Mouse (Mus musculus) gonadal fat pad, adult 2 months (tissue): Measurements from ENCODE around the gene Lat2. TPM values are rescaled to one million over a fixed set of nuclear protein-coding genes. Genes with fewer than 3 reads are reported as not detected.
"Not testable (repeated sequence)": the region's sequence is repeated elsewhere in the genome, so short reads cannot be mapped to it uniquely, and the experiment has no call there.

Experiments
- DNase-seq: peaks from one replicate; pipeline ENCODE4 v3.0.0-alpha.2; 2012; ENCODE audit warnings: low read depth
- polyA plus RNA-seq: library from polyadenylated mRNA; depleted of rRNA; stranded (reverse); fragments of >200 nt; gene quantifications from 2 replicates; pipeline ENCODE4 v1.2.3, GENCODE M21; 2012; rRNA removed

The Lat2 gene
- 3.9 and 6.2 TPM in 2 replicates for polyA plus RNA-seq

- DNase-seq, result no peak
Measured at GRCm38 (mm10) chr5:134614802-134615201, at the start of gene Lat2. Lat2 (minus strand) TSS chr5:134615025.

GRCm38 (mm10) chr5:134656708-134657107 is 41.9 kb upstream of the Lat2 start:
- no peak for DNase-seq

- DNase-seq, result peak; percentile 85
Measured at GRCm38 (mm10) chr5:134652015-134652414, 37.2 kb upstream of the Lat2 start.

- DNase-seq, result no peak
Measured at GRCm38 (mm10) chr5:134650926-134651325, 36.1 kb upstream of the Lat2 start.

- not testable (repeated sequence) for DNase-seq
Measured at GRCm38 (mm10) chr5:134648976-134649375, 34.2 kb upstream of the Lat2 start.

- DNase-seq, result no peak
Measured at GRCm38 (mm10) chr5:134647394-134647793, 32.6 kb upstream of the Lat2 start.

GRCm38 (mm10) chr5:134646461-134646860 is 31.6 kb upstream of the Lat2 start:
- no peak for DNase-seq

GRCm38 (mm10) chr5:134644643-134645118 is 29.9 kb upstream of the Lat2 start:
- no peak for DNase-seq

GRCm38 (mm10) chr5:134644121-134644520 is 29.3 kb upstream of the Lat2 start:
- DNase-seq, result no peak

GRCm38 (mm10) chr5:134640371-134640770 is 25.5 kb upstream of the Lat2 start:
- no peak for DNase-seq

GRCm38 (mm10) chr5:134639269-134639682 is 24.5 kb upstream of the Lat2 start, which contains the start of gene Eif4h:
Eif4h (minus strand) TSS chr5:134639490.
- no peak for DNase-seq

GRCm38 (mm10) chr5:134638461-134639268 is 23.8 kb upstream of the Lat2 start:
- DNase-seq, result no peak

GRCm38 (mm10) chr5:134637820-134638367 is 23.1 kb upstream of the Lat2 start:
- no peak for DNase-seq

GRCm38 (mm10) chr5:134632841-134633240 is 18.0 kb upstream of the Lat2 start:
- no peak for DNase-seq

GRCm38 (mm10) chr5:134630835-134631234 is 16.0 kb upstream of the Lat2 start:
- DNase-seq, result no peak

- DNase-seq, result no peak
Measured at GRCm38 (mm10) chr5:134629508-134629907, 14.7 kb upstream of the Lat2 start.

- no peak for DNase-seq
Measured at GRCm38 (mm10) chr5:134622069-134622468, 7.2 kb upstream of the Lat2 start.

GRCm38 (mm10) chr5:134621099-134621640 is 6.3 kb upstream of the Lat2 start:
- DNase-seq, result no peak

GRCm38 (mm10) chr5:134620457-134620856 is 5.6 kb upstream of the Lat2 start:
- DNase-seq, result no peak

GRCm38 (mm10) chr5:134617071-134617470 is 2.2 kb upstream of the Lat2 start:
- no peak for DNase-seq

GRCm38 (mm10) chr5:134615780-134616179 is 955 bp upstream of the Lat2 start:
- DNase-seq, result no peak

GRCm38 (mm10) chr5:134615380-134615779 is 555 bp upstream of the Lat2 start:
- DNase-seq, result no peak

- no peak for DNase-seq
Measured at GRCm38 (mm10) chr5:134614296-134614695, 529 bp downstream of the Lat2 start.
